Mouse (Mus musculus) retina, postnatal 7 days (tissue): ENCODE results near the gene Fibcd1.

ENCODE experiments used
- DNase-seq: peaks from one replicate; pipeline ENCODE4 v3.0.0-alpha.2; 2012; ENCODE audit warnings: low read depth, low spot score

Gene Fibcd1

DNA sequence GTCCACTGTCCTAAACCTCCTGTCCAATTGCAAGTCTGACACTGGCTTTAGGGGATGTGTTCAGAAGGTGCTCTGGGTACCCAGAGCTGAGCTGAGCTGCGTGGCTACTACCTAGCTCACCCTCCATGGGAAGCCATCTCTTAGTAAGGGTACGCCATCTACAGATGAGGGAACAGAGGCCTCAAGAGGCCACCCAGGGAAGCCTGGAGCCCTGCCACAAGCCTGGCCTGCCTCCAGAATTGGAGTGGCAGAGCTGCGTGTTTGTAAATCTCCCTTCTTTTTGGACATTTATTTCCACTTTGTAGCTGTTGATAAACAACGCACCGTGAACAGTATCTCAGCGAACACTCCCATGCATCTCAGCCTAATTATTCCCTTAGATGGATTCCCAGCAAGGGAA lies 11.4 kb upstream of the Fibcd1 start:
- no peak for DNase-seq

DNA sequence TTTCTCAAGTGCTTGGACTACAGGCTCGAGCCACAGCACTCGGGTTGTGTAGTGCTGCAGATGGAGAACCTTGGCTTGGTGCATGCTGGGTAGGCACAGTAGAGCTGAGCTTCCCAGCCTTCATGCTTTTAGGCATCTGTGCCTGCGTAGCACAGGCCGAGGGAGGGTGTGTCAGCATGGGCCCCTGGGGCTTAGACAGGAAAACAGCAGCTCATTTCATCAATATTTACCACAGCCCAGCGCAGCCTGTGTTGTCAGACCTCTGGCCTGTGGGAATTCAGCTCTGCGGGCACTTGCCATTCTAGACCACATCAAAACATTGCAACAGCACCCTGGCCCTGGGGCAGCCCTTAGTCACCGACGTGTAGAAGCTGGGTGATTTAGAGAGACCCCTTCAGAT lies 10.2 kb upstream of the Fibcd1 start:
- DNase-seq, result no peak

- DNase-seq, result no peak
Measured at GRCm38 (mm10) chr2:31850141-31850540, 4.3 kb upstream of the Fibcd1 start.

DNA sequence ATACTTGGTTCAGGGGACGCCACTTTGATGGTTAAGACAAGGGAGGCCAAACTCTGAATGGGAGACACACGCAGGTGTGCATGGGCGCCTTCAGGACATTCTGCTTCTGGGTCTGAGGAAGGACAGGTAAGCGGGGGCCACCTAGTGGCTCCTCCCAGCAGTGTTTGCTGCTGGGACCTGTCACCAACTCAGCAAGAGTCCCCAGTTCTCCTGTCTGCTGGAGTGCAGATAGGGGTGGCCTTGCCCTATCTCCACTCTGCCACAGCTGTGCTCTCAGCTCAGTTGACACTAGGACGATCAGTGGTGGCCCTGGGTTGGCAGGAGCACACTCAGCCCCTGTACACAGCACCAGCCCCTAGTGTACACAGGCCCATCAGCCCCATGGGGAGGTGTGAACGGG lies 2.1 kb upstream of the Fibcd1 start:
- no peak for DNase-seq

- no peak for DNase-seq
Measured at GRCm38 (mm10) chr2:31846692-31847660, 1.2 kb upstream of the Fibcd1 start.

DNA sequence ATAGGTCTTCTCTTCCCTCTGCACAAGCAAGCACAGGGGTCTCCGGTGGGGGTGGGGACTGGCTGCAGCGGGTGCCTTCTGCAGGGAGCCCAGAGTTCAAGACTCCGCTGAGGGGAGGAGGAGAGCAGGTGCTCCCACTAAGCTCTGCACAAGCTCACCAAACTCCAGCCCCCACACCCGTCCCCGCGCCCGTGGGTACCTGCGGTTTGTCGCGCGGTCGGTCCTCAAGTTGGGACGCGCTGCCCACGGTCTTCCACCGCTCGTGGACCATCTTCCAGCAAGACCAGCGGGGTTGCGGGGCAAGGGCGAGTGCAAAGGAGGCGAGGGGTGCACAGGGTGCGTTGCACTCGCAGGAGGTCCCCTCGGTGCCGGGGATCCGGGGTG lies 301 bp downstream of the Fibcd1 start:
- no peak for DNase-seq

DNA sequence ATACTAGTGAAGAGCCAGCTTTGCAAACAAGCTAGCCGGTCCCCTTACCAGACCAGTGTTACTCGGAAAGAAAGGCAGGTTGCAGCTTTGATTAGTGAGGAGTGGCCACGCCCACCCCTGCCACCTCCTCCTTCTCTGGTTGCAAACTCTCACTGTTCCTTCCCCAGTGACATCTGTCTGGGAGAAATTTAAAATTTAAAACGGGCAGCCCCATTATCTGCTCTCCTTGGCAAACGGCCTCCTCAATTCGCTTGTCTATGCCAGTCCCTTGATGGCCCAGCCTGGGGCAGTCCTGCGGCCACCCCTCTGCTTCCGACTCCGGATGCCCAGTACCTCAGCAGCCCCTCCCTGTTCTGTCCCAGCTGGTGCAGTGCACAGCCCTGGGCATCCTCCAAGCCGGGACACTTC lies 1.1 kb downstream of the Fibcd1 start:
- no peak for DNase-seq

GRCm38 (mm10) chr2:31838868-31839267 lies 6.9 kb downstream of the Fibcd1 start:
- no peak for DNase-seq

GRCm38 (mm10) chr2:31836985-31837384 lies 8.8 kb downstream of the Fibcd1 start:
- no peak for DNase-seq

DNA sequence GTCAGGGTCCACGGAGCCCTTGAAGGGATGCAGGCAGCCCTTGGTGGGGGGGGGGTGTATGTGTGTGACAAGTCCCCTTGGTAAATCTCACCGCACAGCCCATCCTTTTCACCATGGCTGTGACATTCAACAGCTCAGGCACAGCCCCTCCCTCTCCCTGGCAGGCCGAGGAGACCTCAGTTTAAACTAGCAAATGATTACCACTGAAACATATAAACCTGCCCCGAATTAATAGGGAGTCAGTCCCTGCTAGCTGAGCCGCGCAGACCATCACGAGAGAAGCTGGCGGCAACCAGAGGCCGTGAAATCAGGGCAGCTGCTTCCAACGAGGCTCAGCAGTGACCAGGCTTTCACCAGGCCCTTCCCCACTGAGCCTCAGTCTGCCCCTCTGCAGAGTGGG lies 9.7 kb downstream of the Fibcd1 start:
- DNase-seq, result no peak

GRCm38 (mm10) chr2:31828311-31828825 lies 17.4 kb downstream of the Fibcd1 start:
- no peak for DNase-seq

DNA sequence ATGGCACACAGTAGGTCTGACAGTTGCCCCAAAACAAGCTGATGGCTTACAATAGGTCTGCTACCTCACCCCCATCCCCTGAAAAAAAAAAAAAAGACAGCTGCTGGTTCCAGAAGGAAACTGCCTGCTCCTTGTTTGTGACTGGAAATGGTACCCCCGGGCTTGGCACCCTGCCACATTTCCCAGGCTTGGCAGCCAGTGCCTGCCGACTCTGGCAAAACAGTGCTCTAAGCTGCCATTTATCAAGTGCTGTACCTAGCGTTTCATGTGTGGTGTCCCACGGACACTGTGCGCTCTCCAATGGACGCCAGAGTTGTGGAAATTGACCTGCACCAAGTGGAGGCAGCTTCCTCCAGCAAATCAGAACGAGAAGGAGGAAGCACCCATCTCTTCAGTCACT lies 17.9 kb downstream of the Fibcd1 start:
- no peak for DNase-seq

DNA sequence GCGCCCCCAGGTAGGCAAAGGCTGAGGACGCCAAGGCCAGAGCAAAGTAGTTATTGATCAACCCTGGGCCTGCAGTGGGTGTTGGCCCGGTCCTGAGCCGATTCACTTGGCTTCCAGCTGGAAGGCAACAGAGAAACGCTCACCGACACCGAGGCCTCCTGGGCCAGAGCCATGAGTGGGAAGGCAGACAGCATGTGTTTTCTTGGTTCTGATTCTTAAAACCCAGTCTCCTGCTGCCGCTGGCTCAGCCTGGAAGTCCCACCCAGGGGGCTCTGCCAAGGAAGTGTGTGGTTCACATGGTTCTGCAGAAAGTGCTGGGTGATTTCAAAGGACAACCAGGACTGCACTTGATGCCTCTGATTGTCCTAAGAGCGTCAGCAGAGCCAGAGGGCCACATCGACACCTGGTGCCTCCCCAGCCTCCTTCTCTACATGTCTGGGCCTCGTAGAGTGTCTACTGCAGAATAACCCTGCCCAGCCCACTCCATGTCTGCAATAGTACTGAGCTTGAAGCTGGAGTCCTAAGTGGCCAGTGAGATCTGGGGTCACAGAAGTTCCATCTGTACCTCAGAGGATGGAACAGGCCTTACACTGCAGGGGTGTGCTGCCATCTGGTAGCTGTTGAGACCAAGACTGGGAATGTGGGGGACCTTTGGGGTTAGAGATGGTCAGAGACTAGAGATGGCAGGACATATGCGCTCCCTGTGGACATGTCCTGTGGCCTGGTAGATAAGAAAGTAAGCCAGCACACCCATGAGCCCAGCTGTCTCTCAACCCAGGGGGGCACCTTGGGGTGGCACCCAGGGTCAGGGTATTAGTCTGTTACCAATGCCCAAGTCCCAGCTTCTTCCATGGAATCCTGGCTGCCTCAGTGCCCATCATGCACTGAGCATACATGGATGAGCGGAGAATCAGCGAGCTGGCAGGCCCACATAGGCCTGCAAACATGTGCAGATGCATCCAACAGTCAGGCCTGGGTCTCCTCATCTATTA lies 19.4 kb downstream of the Fibcd1 start:
- DNase-seq, result no peak

GRCm38 (mm10) chr2:31825469-31825911 lies 20.3 kb downstream of the Fibcd1 start:
- DNase-seq, result no peak

DNA sequence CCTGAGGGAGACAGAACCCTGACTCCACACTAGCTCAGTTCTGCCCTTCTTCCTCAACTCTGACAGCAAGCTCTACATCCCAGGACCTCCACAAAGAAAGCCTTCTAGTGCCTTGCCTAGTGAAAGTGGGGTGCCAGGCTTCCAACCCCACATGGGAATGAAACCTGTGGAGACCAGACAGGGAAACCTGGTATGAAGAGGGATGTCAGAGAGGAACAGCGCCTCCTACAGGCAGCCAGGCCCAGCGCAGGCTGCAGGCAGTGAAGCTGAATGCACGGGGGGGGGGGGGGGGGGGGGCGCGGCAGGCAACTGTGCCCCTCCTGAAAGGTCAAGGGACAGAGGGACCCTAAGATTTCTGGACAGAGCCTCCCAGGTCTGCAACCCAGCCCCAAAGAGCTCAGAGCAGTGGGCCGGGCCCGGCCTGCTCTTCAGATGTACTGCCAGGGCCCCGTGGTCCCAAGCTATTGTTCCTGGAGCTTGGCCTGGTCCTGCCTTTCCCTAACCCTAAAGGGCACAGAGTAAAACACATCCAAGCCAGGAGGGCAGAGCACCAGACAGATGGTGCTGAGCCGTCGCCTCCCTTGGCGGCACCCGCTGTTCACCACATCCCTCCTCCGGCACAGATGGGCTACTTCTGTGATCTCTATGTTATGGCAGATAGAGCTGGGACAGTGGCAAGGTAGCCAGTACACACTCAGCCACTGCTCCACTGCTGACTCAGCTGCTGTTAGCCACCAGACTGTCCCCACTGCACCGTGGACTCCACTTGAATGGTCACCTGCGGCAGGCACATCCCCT lies 21.7 kb downstream of the Fibcd1 start:
- DNase-seq, result no peak

DNA sequence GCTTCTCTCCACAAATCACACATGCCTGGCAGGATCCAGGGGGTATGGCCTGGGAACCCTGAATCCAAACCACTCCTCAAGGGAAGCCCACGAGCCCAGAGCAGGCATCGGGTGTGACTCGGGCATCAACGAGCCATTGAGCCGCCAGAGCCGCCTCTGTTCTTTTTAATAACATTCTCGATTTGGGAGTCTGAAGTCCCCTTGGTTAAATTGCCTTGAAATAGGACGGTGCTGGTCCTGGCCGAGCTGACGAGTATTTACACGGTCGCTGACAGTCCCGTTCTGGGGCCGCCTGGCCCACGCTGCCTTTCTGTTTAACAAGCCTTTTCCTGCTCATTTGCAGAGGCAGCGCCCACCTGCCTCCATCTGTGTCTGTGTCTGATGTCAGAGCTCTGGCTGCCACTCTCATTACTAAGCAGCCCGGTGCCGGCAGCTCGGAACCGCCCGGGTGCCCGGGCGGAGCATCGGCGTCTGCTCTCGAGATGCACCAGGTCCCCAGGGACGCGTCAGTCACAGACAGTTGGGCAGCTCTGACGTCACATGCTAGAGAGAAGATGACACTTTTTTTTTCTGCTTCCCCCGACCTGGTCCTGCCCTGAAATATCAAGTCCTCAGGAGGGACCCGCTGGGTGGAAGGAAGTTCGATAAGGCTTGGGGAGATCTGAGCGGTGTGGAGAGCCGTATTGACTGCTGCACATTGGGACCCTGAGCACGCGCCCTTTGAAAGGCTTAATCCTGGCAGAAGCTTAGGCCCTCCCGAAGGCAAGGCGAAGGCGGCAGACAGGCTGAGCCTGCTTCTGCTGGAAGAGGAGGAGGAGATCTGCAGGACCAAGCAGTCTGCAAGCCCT lies 23.1 kb downstream of the Fibcd1 start:
- no peak for DNase-seq

GRCm38 (mm10) chr2:31815367-31815766 lies 30.4 kb downstream of the Fibcd1 start:
- DNase-seq, result peak; percentile 59

DNA sequence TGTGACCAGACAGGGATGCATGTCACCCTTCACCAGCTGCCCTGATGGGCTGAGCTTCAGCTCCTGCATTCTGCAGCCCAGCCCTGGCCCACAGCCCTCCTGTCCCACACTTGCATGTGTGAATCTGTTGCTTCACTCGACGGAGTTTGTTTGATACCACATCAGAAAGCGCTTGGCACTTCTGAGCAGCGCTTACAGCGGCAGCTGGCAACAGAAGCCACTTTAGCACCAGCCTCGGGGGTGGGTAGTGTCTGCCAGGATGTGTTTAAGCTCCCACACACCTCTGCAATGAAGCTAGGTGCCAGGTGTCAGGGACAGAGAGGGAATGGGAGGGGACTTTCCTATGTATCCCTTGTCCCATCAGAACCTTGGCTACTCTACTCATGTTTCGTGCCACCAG lies 31.1 kb downstream of the Fibcd1 start:
- DNase-seq, result no peak

DNA sequence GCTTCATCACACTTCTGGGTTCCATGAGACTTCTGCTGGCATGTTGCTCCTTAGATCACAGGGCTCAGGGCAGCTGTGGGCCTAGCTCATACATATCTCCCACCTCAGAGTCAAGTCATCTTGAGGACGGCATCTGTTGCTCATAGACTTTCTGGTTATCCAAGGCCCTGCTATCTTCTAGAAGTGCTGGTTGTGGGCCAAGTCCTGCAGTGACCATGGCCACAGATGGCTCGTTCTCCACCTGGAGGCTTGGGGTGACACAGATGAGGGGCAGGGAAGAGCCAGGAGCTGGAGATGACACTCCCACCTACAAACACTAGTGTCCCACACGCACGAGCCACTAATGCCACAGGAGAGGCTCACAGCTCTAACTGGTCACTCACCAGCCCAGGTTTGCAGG lies 32.2 kb downstream of the Fibcd1 start:
- no peak for DNase-seq
